Mouse (Mus musculus): ENCODE data around the gene Gm13078.

The Gm13078 gene

DNA sequence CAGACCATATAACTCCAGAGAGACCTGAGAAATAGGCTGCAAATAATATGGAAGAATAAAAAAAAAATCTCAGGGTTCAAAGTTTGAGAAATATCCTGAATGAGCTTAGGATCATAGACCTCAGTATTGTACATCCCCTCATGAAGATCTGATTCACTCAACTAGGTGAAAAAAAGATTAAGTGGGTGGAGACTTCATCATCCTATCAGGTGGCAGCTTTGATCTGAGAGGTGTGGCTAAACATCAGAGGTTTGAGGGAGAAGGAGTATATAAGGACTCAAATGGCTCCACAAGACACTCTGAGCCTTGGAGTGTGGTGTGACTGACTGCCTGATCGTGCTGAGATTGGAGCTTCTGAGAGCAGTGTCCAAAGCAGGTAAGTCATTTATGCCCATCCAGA, at the start of gene Gm13078:
Gene Gm13078 (plus strand): TSS at position 301 of the 400 bp plus-strand sequence.
- DNase-seq (ENCODE audit: low read depth, low spot score), result no peak

DNA sequence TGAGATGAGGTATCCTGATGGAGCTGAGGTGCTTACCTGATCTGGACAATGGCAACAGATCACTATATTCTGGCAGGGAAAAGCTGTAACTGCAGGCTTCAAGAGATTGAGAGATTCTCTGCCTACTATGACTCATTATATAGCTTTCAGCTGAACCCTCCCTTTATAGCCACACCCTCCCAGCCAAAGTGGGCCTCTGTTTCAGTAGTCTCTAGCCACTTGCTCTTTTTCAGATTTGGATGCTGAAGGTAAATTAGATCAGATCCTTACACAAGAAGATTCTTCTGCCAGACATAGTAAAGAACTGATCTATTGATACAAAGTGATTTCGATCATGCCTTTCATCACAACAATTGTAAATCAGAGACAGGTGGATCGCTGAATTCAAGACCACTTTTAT, 16.6 kb upstream of the Gm13078 start, which contains the start of gene Gm13089:
Gene Gm13089 (minus strand): TSS at position 101 of the 400 bp plus-strand sequence.
- no peak for DNase-seq (ENCODE audit: low read depth, low spot score)
